Mouse (Mus musculus) right cerebral cortex, postnatal 36 days (tissue): ENCODE results near the gene Cracr2b.

Experiments
- DNase-seq, 2 experiments: peaks; one replicate each; pipeline ENCODE4 v3.0.0; 2022; ENCODE audit warnings: low spot score in 2 of 2, mixed read lengths in 1 of 2

Cracr2b gene

GRCm38 (mm10) chr7:141460391-141461113 lies at the start of gene Cracr2b:
TSS of gene Cracr2b (plus strand) at chr7:141461094.
- DNase-seq, result no peak

GRCm38 (mm10) chr7:141411667-141412066 lies 49.2 kb upstream of the Cracr2b start:
- no peak for DNase-seq

GRCm38 (mm10) chr7:141413331-141413730 lies 47.6 kb upstream of the Cracr2b start:
- no peak for DNase-seq

GRCm38 (mm10) chr7:141413809-141414584 lies 46.9 kb upstream of the Cracr2b start, which contains the start of gene Gatd1:
TSS of gene Gatd1 (minus strand) at chr7:141414136.
- DNase-seq, result peak; percentile 96 to 97

- no peak for DNase-seq
These were observed 44.6 kb upstream of the Cracr2b start for GRCm38 (mm10) chr7:141416144-141416841.

GRCm38 (mm10) chr7:141417731-141418681 lies 42.9 kb upstream of the Cracr2b start:
- DNase-seq, result no peak

- no peak for DNase-seq
These were observed 41.9 kb upstream of the Cracr2b start for GRCm38 (mm10) chr7:141418970-141419369.

- DNase-seq, result no peak
These were observed 40.7 kb upstream of the Cracr2b start for GRCm38 (mm10) chr7:141420030-141420702.

- no peak for DNase-seq
These were observed 37.1 kb upstream of the Cracr2b start for GRCm38 (mm10) chr7:141423811-141424210.

- DNase-seq, result no peak
These were observed 33.8 kb upstream of the Cracr2b start for GRCm38 (mm10) chr7:141426948-141427730.

GRCm38 (mm10) chr7:141428701-141429100 lies 32.2 kb upstream of the Cracr2b start:
- no peak for DNase-seq

- DNase-seq, result peak; percentile 88 to 93
These were observed 31.6 kb upstream of the Cracr2b start, which contains the start of gene Cend1 for GRCm38 (mm10) chr7:141429310-141429709. TSS of gene Cend1 (minus strand) at chr7:141429491.

- no peak for DNase-seq
These were observed 30.9 kb upstream of the Cracr2b start for GRCm38 (mm10) chr7:141429840-141430584.

- no peak for DNase-seq
These were observed 30.2 kb upstream of the Cracr2b start for GRCm38 (mm10) chr7:141430585-141431240.

- no peak for DNase-seq
These were observed 29.3 kb upstream of the Cracr2b start for GRCm38 (mm10) chr7:141431434-141432185.

- no peak for DNase-seq
These were observed 28.7 kb upstream of the Cracr2b start for GRCm38 (mm10) chr7:141432186-141432611.

GRCm38 (mm10) chr7:141432741-141433516 lies 28.0 kb upstream of the Cracr2b start:
- no peak for DNase-seq
